14 mouse cellular contexts compared by ENCODE assay signal in genomic region chr8:13697681-13698080, GRCm38 (mm10). TPM values are rescaled to one million over a fixed set of nuclear protein-coding genes. Genes with fewer than 3 reads are reported as not detected.
A peak's percentile ranks its signal among the peaks of the same experiment; 100 is the strongest.
DNase-seq lines count a peak whose midpoint lies in the region; ATAC-seq and TF ChIP-seq lines count a peak whose summit lies in the region.
"Had no signal": no experiment of that assay in that cellular context is flagged by ENCODE, and none has a peak within 500 bp of the region (broad histone marks: within the 10 kb centered on the region; RNA-seq: fewer than 3 reads in every experiment).

No protein-coding gene starts in this region.

- 52% methylated on average over 8 of the region's 8 CpGs for WGBS in lung, adult 2 months
- 71% methylated on average over 8 of the region's 8 CpGs for WGBS in stomach, postnatal 0 days
- WGBS in midbrain, postnatal 0 days = 81% methylated on average over 8 of the region's 8 CpGs

- no peaks in the 10 kb centered on the region for H3K9me3 ChIP-seq in stomach, postnatal 0 days (ENCODE audit: control insufficient read depth, low read length)
- no peaks in the 10 kb centered on the region for H3K9me3 ChIP-seq in midbrain, postnatal 0 days (ENCODE audit: low read length)
- H3K9me3 ChIP-seq: midbrain, embryonic 13.5 days had no signal

- no peaks in the 10 kb centered on the region for H3K36me3 ChIP-seq in stomach, postnatal 0 days (ENCODE audit: control insufficient read depth, insufficient read depth, low read length)
- H3K36me3 ChIP-seq in midbrain, postnatal 0 days (ENCODE audit: insufficient read depth, low read length) = no peaks in the 10 kb centered on the region
- H3K36me3 ChIP-seq: midbrain, embryonic 13.5 days had no signal

- H3K27me3 ChIP-seq in stomach, postnatal 0 days (ENCODE audit: control insufficient read depth, insufficient read depth, low read length) = no peaks in the 10 kb centered on the region
- H3K27me3 ChIP-seq in midbrain, postnatal 0 days (ENCODE audit: insufficient read depth, low read length) = no peaks in the 10 kb centered on the region
- H3K27me3 ChIP-seq: midbrain, embryonic 13.5 days had no signal

- H3K4me2 ChIP-seq in stomach, postnatal 0 days (replicated peaks; ENCODE audit: low read depth) = no peak overlapping the region
- no peak overlapping the region for H3K4me2 ChIP-seq in midbrain, postnatal 0 days (ENCODE audit: low read depth, low read length, poor library complexity, severe bottlenecking)
- H3K4me2 ChIP-seq: midbrain, embryonic 13.5 days had no signal

- no peak for TF ChIP-seq EP300 in stomach, postnatal 0 days (optimal IDR thresholded peaks at IDR 0.05)

- no peak for ATAC-seq in stomach, postnatal 0 days (ENCODE audit: low FRiP score, low TSS enrichment)
- ATAC-seq in midbrain, postnatal 0 days (ENCODE audit: low FRiP score) = no peak
- ATAC-seq: midbrain, embryonic 13.5 days had no signal

- no peak overlapping the region for H3K27ac ChIP-seq in gastrocnemius, adult 2 months
- H3K27ac ChIP-seq in stomach, postnatal 0 days (replicated peaks) = peak overlapping the region; percentile 67
- no peak overlapping the region for H3K27ac ChIP-seq in midbrain, postnatal 0 days (ENCODE audit: low read depth, low read length)
- H3K27ac ChIP-seq: midbrain, embryonic 13.5 days had no signal

- intact Hi-C loops in gastrocnemius, adult 2 months (cut with DNase I) = no loop called here
- intact Hi-C loops in gastrocnemius, postnatal 14 days (cut with DNase I; ENCODE audit: low total_unique reads) = no loop called here

- no peak for TF ChIP-seq POLR2A in lung, adult 2 months (IDR thresholded peaks at IDR 0.05; ENCODE audit: borderline replicate concordance, extremely low read depth, low read depth, low read length)

- H3K9ac ChIP-seq in stomach, postnatal 0 days (ENCODE audit: low read length) = no peak overlapping the region
- no peak overlapping the region for H3K9ac ChIP-seq in midbrain, postnatal 0 days (replicated peaks; ENCODE audit: low read length, poor library complexity, severe bottlenecking)
- H3K9ac ChIP-seq: midbrain, embryonic 13.5 days had no signal

- H3K4me3 ChIP-seq in gastrocnemius, adult 2 months = no peak overlapping the region
- no peak overlapping the region for H3K4me3 ChIP-seq in lung, adult 2 months (replicated peaks; ENCODE audit: extremely low read depth, low read depth, low read length)
- no peak overlapping the region for H3K4me3 ChIP-seq in stomach, postnatal 0 days (ENCODE audit: low read depth, low read length)
- no peak overlapping the region for H3K4me3 ChIP-seq in midbrain, postnatal 0 days (ENCODE audit: low read depth, low read length)
- H3K4me3 ChIP-seq: midbrain, embryonic 13.5 days had no signal

- no peak for TF ChIP-seq CTCF in gastrocnemius, adult 2 months (IDR thresholded peaks at IDR 0.05)
- TF ChIP-seq CTCF in lung, adult 2 months (IDR thresholded peaks at IDR 0.05; ENCODE audit: insufficient read depth, low read length) = no peak
- no peak for TF ChIP-seq CTCF in stomach, postnatal 0 days (IDR thresholded peaks at IDR 0.05; ENCODE audit: low read depth)
- TF ChIP-seq CTCF in midbrain, postnatal 0 days (IDR thresholded peaks at IDR 0.05) = no peak

- peaks cover 3% of the 10 kb centered on the region for H3K4me1 ChIP-seq in lung, adult 2 months (ENCODE audit: control insufficient read depth, insufficient read depth, low read length)
- peaks cover 5% of the 10 kb centered on the region; the same call in 1 of the 2 replicates for H3K4me1 ChIP-seq in stomach, postnatal 0 days (replicated peaks; ENCODE audit: control insufficient read depth, insufficient read depth)
- H3K4me1 ChIP-seq in midbrain, postnatal 0 days (ENCODE audit: insufficient read depth, low read length) = no peaks in the 10 kb centered on the region

- peak; percentile 38 for DNase-seq in gastrocnemius, adult 2 months
- no peak for DNase-seq in gastrocnemius, postnatal 14 days
- peak; percentile 52 to 55 for DNase-seq in lung, adult 18-20 months
- DNase-seq in lung, adult 2 months = no peak
- DNase-seq in cerebellum, postnatal 14 days = peak; percentile 87 to 90
- DNase-seq in stomach, postnatal 0 days (ENCODE audit: low spot score) = no peak
- DNase-seq in T-cell, adult 2 months (ENCODE audit: low spot score) = no peak
- DNase-seq in midbrain, postnatal 0 days (ENCODE audit: low spot score) = no peak
- DNase-seq: kidney, postnatal 10 days had no signal

RNA-seq across cellular contexts. Expression of gene Cfap97d2, which starts 8.0 kb away (rescaled TPM):
- not detected for total RNA-seq in gastrocnemius, adult 2 months (2021)
- not detected for total RNA-seq in gastrocnemius, postnatal 14 days (2021)
- polyA plus RNA-seq in lung, adult 2 months (2012; rRNA removed) = 1.7 and 2.5 TPM in 2 replicates
- 0.13 and 0.17 TPM in 2 replicates for polyA plus RNA-seq in stomach, postnatal 0 days (2015; fragmentation: Nextera tagmentation; extraction: Ambion mirVana)
- total RNA-seq in midbrain, postnatal 0 days (2014; rRNA removed) = 0.24 and 4.9 TPM in 2 replicates
- 1.4 and 2.8 TPM in 2 replicates for polyA plus RNA-seq in midbrain, postnatal 0 days (2015; fragmentation: Nextera tagmentation; extraction: Ambion mirVana)
- total RNA-seq: ES-E14 had no signal
- polyA plus RNA-seq: heart, embryonic 14.5 days; limb, embryonic 11.5 days; liver, embryonic 16.5 days had no signal

RNA-seq across cellular contexts. Expression of gene Rasa3, which starts 20.3 kb away (rescaled TPM):
- 10 to 100 TPM in 1 of 2 experiments, 1 to 10 TPM in 1; 5.9 to 10.5 TPM for total RNA-seq in gastrocnemius, adult 2 months (2021)
- 10 to 100 TPM; 18.5 to 18.8 TPM for total RNA-seq in gastrocnemius, postnatal 14 days (2021)
- polyA plus RNA-seq in lung, adult 2 months (2012; rRNA removed) = 37.1 and 43.5 TPM in 2 replicates
- polyA plus RNA-seq in stomach, postnatal 0 days (2015; fragmentation: Nextera tagmentation; extraction: Ambion mirVana) = 12.0 and 12.4 TPM in 2 replicates
- total RNA-seq in midbrain, postnatal 0 days (2014; rRNA removed) = 43.9 and 52.7 TPM in 2 replicates
- polyA plus RNA-seq in midbrain, postnatal 0 days (2015; fragmentation: Nextera tagmentation; extraction: Ambion mirVana) = 20.5 and 23.5 TPM in 2 replicates

RNA-seq across cellular contexts. Expression of gene Cdc16, which starts 59.8 kb away (rescaled TPM):
- total RNA-seq in gastrocnemius, adult 2 months (2021) = 10 to 100 TPM; 26.9 to 33.7 TPM
- 10 to 100 TPM; 34.7 to 36.8 TPM for total RNA-seq in gastrocnemius, postnatal 14 days (2021)
- polyA plus RNA-seq in lung, adult 2 months (2012; rRNA removed) = 31.2 TPM in 2 replicates
- 64.4 and 64.7 TPM in 2 replicates for polyA plus RNA-seq in stomach, postnatal 0 days (2015; fragmentation: Nextera tagmentation; extraction: Ambion mirVana)
- 96.2 and 111 TPM in 2 replicates for total RNA-seq in midbrain, postnatal 0 days (2014; rRNA removed)
- polyA plus RNA-seq in midbrain, postnatal 0 days (2015; fragmentation: Nextera tagmentation; extraction: Ambion mirVana) = 91.5 and 92.2 TPM in 2 replicates

Comparison
In these comparisons a context has a peak if more than half of its experiments do, and no peak if none do; other contexts are left out.
1. DNase-seq: peak in gastrocnemius, adult 2 months (single experiment), lung, adult 18-20 months (2 of 2) and cerebellum, postnatal 14 days (2 of 2); none in gastrocnemius, postnatal 14 days (single experiment), lung, adult 2 months (single experiment), stomach, postnatal 0 days (single experiment), T-cell, adult 2 months (single experiment) and midbrain, postnatal 0 days (single experiment).